Mouse (Mus musculus) brain, embryonic 14.5 days (tissue): ENCODE results near the gene Sgf29.

Source experiments
- CTCF ChIP-seq: fragments of 200-500 bp; IDR thresholded peaks from 2 replicates; pipeline ENCODE4 v1.5.1; 2012; ENCODE audit warnings: inconsistent platforms, mild to moderate bottlenecking, moderate library complexity, borderline replicate concordance; ENCODE audit not compliant: insufficient read depth, insufficient read length; ENCODE audit errors: extremely low read depth
- POLR2A ChIP-seq: fragments of 200-500 bp; IDR thresholded peaks from 2 replicates; pipeline ENCODE4 v1.6.1; 2012; ENCODE audit warnings: mild to moderate bottlenecking, inconsistent platforms, borderline replicate concordance; ENCODE audit not compliant: poor library complexity, insufficient read depth, insufficient read length, severe bottlenecking; ENCODE audit errors: extremely low read depth

DNA sequence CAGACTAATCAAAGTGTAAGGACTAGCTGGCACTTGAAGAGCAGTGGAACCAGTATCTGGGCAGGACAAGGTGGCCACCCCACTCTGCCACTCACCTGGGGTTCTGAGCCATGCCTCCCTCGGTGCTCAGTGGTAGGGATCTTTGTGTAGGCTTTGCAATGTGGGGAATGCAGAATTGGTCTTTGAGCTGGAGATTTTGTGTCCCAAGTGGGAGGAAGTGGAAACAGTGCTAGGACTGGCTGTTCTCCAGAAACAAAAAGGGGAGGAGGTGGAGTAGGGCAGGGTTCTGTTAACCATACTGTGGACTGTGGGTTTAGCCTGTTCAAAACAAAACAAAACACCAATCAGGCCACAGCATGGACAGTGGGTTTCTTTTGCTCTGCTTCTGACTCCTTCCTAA lies 27.1 kb downstream of the Sgf29 start, which contains the start of gene Sult1a1:
- TF ChIP-seq POLR2A (no peak), CTCF (no peak)
